ENCODE assay signal across 19 mouse cellular contexts in the genomic region with DNA sequence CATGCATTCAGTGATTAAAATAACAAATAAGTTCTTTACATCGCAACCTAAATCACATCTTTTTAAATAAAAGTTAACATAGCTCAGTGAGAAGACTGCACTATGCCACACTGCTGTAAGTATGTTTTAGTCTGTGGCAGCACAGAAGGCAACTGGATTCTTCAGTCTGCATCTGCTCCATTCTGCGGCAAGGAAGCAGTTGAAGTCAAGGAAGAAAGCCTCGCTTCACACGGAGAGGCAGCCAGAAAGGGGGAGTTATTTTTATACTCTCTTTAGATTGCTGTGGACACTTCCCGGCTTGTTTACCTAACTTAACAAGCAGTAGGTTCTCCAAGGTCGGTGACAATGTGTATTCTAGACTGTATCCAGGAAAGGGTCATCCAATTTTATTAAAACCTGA.
A peak's percentile ranks its signal among the peaks of the same experiment; 100 is the strongest.
DNase-seq lines count a peak whose midpoint lies in the region; ATAC-seq and TF ChIP-seq lines count a peak whose summit lies in the region.
"Had no signal": no experiment of that assay in that cellular context is flagged by ENCODE, and none has a peak within 500 bp of the region (broad histone marks: within the 10 kb centered on the region; RNA-seq: fewer than 3 reads in every experiment).

No protein-coding gene starts in this region.

- TF ChIP-seq CTCF in hindbrain, postnatal 0 days (IDR thresholded peaks at IDR 0.05; ENCODE audit: low read depth), result no peak

- no peak overlapping the region for H3K9ac ChIP-seq in heart, embryonic 12.5 days
- no peak overlapping the region for H3K9ac ChIP-seq in hindbrain, postnatal 0 days (replicated peaks; ENCODE audit: low read length)
- no peak overlapping the region for H3K9ac ChIP-seq in hindbrain, embryonic 12.5 days
- H3K9ac ChIP-seq in lung, embryonic 16.5 days (ENCODE audit: low read length), result 0 out of 2 replicates have a peak overlapping the region, but pooled peaks have one; percentile 26
- H3K9ac ChIP-seq in liver, embryonic 12.5 days, result no peak overlapping the region
- H3K9ac ChIP-seq: hindbrain, embryonic 14.5 days; intestine, embryonic 15.5 days; midbrain, embryonic 12.5 days had no signal

- ATAC-seq in heart, embryonic 12.5 days (ENCODE audit: insufficient number of reproducible peaks, low FRiP score), result no peak
- no peak for ATAC-seq in hindbrain, postnatal 0 days
- ATAC-seq in hindbrain, embryonic 12.5 days (ENCODE audit: low FRiP score), result no peak
- no peak for ATAC-seq in lung, embryonic 16.5 days (ENCODE audit: low read depth)
- ATAC-seq in liver, embryonic 12.5 days, result no peak
- ATAC-seq: forebrain, embryonic 16.5 days; intestine, embryonic 15.5 days; lung, postnatal 0 days had no signal

- no peak overlapping the region for H3K4me3 ChIP-seq in heart, embryonic 10.5 days
- no peak overlapping the region for H3K4me3 ChIP-seq in heart, embryonic 12.5 days
- no peak overlapping the region for H3K4me3 ChIP-seq in hindbrain, postnatal 0 days (ENCODE audit: low read length)
- no peak overlapping the region for H3K4me3 ChIP-seq in hindbrain, embryonic 12.5 days
- H3K4me3 ChIP-seq in lung, embryonic 16.5 days (ENCODE audit: low read length), result no peak overlapping the region
- no peak overlapping the region for H3K4me3 ChIP-seq in liver, embryonic 12.5 days
- H3K4me3 ChIP-seq: erythroblast, embryonic 14.5 days; intestine, embryonic 15.5 days; midbrain, embryonic 12.5 days had no signal

- DNase-seq in heart, embryonic 10.5 days (ENCODE audit: low spot score), result no peak
- DNase-seq in hindbrain, postnatal 0 days (ENCODE audit: low spot score), result peak; percentile 4
- DNase-seq in lung, postnatal 4 days, result no peak
- DNase-seq: cerebellum, adult 2 months; cerebellum, postnatal 36 days; kidney, adult 9 months; kidney, postnatal 4 days; retina, postnatal 1 day had no signal

- H3K9me3 ChIP-seq in heart, embryonic 10.5 days, result no peaks in the 10 kb centered on the region
- H3K9me3 ChIP-seq in heart, embryonic 12.5 days (replicated peaks), result no peaks in the 10 kb centered on the region
- no peaks in the 10 kb centered on the region for H3K9me3 ChIP-seq in hindbrain, postnatal 0 days (ENCODE audit: low read length)
- no peaks in the 10 kb centered on the region for H3K9me3 ChIP-seq in hindbrain, embryonic 12.5 days (replicated peaks)
- H3K9me3 ChIP-seq in lung, embryonic 16.5 days (ENCODE audit: control insufficient read depth, low read length), result no peaks in the 10 kb centered on the region; the same call in 1 of the 2 replicates
- H3K9me3 ChIP-seq in liver, embryonic 12.5 days (replicated peaks), result no peaks in the 10 kb centered on the region
- H3K9me3 ChIP-seq: intestine, embryonic 15.5 days; midbrain, embryonic 12.5 days had no signal

- 25% methylated on average over 6 of the region's 6 CpGs for WGBS in heart, embryonic 10.5 days
- WGBS in heart, embryonic 12.5 days, result 21% methylated on average over 6 of the region's 6 CpGs
- WGBS in hindbrain, postnatal 0 days, result 51% methylated on average over 6 of the region's 6 CpGs
- 61% methylated on average over 6 of the region's 6 CpGs for WGBS in hindbrain, embryonic 12.5 days
- 23% methylated on average over 6 of the region's 6 CpGs for WGBS in lung, embryonic 16.5 days
- WGBS in liver, embryonic 12.5 days (ENCODE audit: insufficient replicate concordance), result 41% methylated on average over 6 of the region's 6 CpGs

- H3K27ac ChIP-seq in heart, embryonic 10.5 days, result peak overlapping the region; percentile 60
- no peak overlapping the region for H3K27ac ChIP-seq in heart, embryonic 12.5 days (ENCODE audit: poor library complexity, severe bottlenecking)
- H3K27ac ChIP-seq in hindbrain, postnatal 0 days, result no peak overlapping the region
- H3K27ac ChIP-seq in hindbrain, embryonic 12.5 days, result no peak overlapping the region
- peak overlapping the region; percentile 47; the same call in 1 of the 2 replicates for H3K27ac ChIP-seq in lung, embryonic 16.5 days (ENCODE audit: low read length)
- no peak overlapping the region for H3K27ac ChIP-seq in liver, embryonic 12.5 days
- H3K27ac ChIP-seq: hindbrain, embryonic 14.5 days; intestine, embryonic 15.5 days; midbrain, embryonic 12.5 days had no signal

- H3K27me3 ChIP-seq in heart, embryonic 10.5 days (ENCODE audit: insufficient read depth, poor library complexity, severe bottlenecking), result no peaks in the 10 kb centered on the region
- no peaks in the 10 kb centered on the region for H3K27me3 ChIP-seq in heart, embryonic 12.5 days (replicated peaks)
- H3K27me3 ChIP-seq in hindbrain, postnatal 0 days (ENCODE audit: insufficient read depth, low read length), result no peaks in the 10 kb centered on the region
- no peaks in the 10 kb centered on the region for H3K27me3 ChIP-seq in hindbrain, embryonic 12.5 days
- no peaks in the 10 kb centered on the region for H3K27me3 ChIP-seq in lung, embryonic 16.5 days (ENCODE audit: control insufficient read depth, insufficient read depth, low read depth, low read length)
- H3K27me3 ChIP-seq in liver, embryonic 12.5 days (replicated peaks), result no peaks in the 10 kb centered on the region
- H3K27me3 ChIP-seq: intestine, embryonic 15.5 days had no signal

- peaks cover 60% of the 10 kb centered on the region for H3K4me1 ChIP-seq in heart, embryonic 10.5 days
- H3K4me1 ChIP-seq in heart, embryonic 12.5 days (replicated peaks), result peaks cover 44% of the 10 kb centered on the region
- peaks cover 7% of the 10 kb centered on the region; the same call in 1 of the 2 replicates for H3K4me1 ChIP-seq in hindbrain, postnatal 0 days (ENCODE audit: insufficient read depth, low read length)
- peaks cover 17% of the 10 kb centered on the region for H3K4me1 ChIP-seq in hindbrain, embryonic 12.5 days
- peaks cover 28% of the 10 kb centered on the region for H3K4me1 ChIP-seq in lung, embryonic 16.5 days (replicated peaks; ENCODE audit: control insufficient read depth, insufficient read depth, low read length)
- peaks cover 10% of the 10 kb centered on the region; the same call in 1 of the 2 replicates for H3K4me1 ChIP-seq in liver, embryonic 12.5 days

- no peaks in the 10 kb centered on the region for H3K36me3 ChIP-seq in heart, embryonic 10.5 days
- H3K36me3 ChIP-seq in heart, embryonic 12.5 days, result no peaks in the 10 kb centered on the region
- no peaks in the 10 kb centered on the region for H3K36me3 ChIP-seq in hindbrain, postnatal 0 days (ENCODE audit: insufficient read depth, low read length)
- H3K36me3 ChIP-seq in hindbrain, embryonic 12.5 days, result no peaks in the 10 kb centered on the region
- no peaks in the 10 kb centered on the region for H3K36me3 ChIP-seq in lung, embryonic 16.5 days (ENCODE audit: control insufficient read depth, insufficient read depth, low read length)
- no peaks in the 10 kb centered on the region for H3K36me3 ChIP-seq in liver, embryonic 12.5 days
- H3K36me3 ChIP-seq: intestine, embryonic 15.5 days; midbrain, embryonic 12.5 days had no signal

- H3K4me2 ChIP-seq in heart, embryonic 12.5 days, result no peak overlapping the region
- no peak overlapping the region for H3K4me2 ChIP-seq in hindbrain, postnatal 0 days (ENCODE audit: low read depth, low read length)
- H3K4me2 ChIP-seq in hindbrain, embryonic 12.5 days (replicated peaks), result no peak overlapping the region
- H3K4me2 ChIP-seq in lung, embryonic 16.5 days (ENCODE audit: low read depth, low read length), result no peak overlapping the region
- no peak overlapping the region for H3K4me2 ChIP-seq in liver, embryonic 12.5 days
- H3K4me2 ChIP-seq: hindbrain, embryonic 14.5 days; intestine, embryonic 15.5 days; liver, embryonic 11.5 days; midbrain, embryonic 12.5 days had no signal

Comparison
In these comparisons a context has a peak if more than half of its experiments do, and no peak if none do; other contexts are left out.
1. H3K27ac ChIP-seq: peak in heart, embryonic 10.5 days (single experiment) and lung, embryonic 16.5 days (single experiment); none in heart, embryonic 12.5 days (single experiment), hindbrain, postnatal 0 days (single experiment), hindbrain, embryonic 12.5 days (single experiment) and liver, embryonic 12.5 days (single experiment).